Mouse (Mus musculus): Measurements from ENCODE around the gene Rrad. TPM values are rescaled to one million over a fixed set of nuclear protein-coding genes. Genes with fewer than 3 reads are reported as not detected.

The Rrad gene
- total RNA-seq, 2 experiments from 2014 or later: 3.5 to 4.4 TPM

DNA sequence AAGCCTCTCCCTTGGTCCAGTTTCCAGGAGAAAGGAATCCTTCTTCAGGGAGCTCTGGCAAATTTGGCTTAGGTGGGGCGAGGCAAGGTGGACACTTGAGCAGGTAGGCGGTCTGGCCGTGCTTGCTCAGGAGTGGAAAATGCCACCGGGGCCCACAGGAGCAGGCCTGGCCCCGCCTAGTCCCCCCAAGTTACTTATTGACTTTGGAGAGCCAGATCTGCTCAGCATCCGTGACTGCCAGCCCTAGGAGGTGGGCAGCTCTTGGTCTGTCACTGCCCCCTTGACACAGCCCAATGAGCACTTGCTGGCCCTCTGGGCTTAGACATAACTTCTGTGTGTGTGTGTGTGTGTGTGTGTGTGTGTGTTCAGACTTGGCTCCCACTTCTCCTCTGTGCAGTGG, 7.0 kb downstream of the Rrad start, which contains the start of gene Cdh16:
Gene Cdh16, minus strand, starts transcription at position 236 of the 400 bp plus-strand sequence.
- intact Hi-C loops (cut with DNase I): no loop called here
- no peak for DNase-seq (ENCODE audit: low spot score in 2 of 2)

- intact Hi-C loops (cut with DNase I): no loop called here
- DNase-seq (ENCODE audit: low spot score in 2 of 2): no peak
Measured at GRCm38 (mm10) chr8:104620765-104621164, 10.4 kb downstream of the Rrad start.

GRCm38 (mm10) chr8:104613119-104613518, 18.0 kb downstream of the Rrad start:
- intact Hi-C loops (cut with DNase I): no loop called here

DNA sequence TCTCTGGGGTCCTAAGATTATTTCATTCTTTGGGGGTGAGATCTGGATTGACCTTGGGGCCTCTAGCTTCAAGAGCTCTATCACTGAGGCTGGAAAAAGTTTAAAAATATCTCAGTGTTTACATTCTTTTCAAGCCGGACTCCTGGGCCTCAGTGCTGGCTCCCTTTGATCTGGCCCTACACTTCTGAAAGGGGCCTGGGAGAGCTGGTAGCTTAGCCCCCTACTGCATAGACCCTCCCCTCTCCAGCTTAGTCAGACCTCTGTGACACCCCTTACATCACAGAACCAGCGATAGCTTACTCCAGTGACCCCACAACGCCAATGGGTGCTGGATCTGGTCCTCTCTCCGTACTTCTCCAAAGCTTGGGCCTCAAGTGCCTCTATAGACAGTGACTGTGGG, 19.5 kb downstream of the Rrad start:
- intact Hi-C loops (cut with DNase I): no loop called here
- DNase-seq (ENCODE audit: low spot score in 2 of 2): no peak

More at GRCm38 (mm10) chr8:104613119-104613518, 18.0 kb downstream of the Rrad start:
- no peak for DNase-seq (ENCODE audit: low spot score in 2 of 2)

DNA sequence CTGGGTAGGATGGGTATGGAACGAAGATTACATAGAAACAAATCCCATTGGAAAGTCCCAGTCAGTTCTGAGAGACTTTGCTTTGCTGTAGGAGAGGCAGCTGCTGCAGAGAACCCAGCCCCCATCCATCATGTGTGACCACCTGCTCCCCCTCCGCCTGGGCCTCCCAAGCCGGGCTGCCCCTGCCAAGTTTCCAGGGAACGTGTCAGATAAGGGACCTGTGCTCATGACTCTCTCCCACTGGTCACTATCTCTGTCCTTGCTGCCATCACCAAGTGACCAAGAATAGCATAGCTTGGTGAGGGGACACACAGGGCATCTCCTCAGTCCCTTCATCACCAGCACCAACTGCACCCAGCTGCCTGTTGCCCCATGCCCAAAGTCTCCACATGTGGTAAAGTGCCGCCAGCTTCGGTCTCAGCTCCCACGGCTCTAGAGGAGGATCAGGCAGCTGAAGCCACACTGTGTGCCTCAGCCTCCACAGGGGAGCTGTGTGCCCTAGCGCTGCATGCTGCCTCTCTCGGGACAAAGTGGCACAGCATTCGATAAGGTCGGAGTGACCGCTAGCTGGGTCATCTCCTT, 20.9 kb downstream of the Rrad start:
- DNase-seq (ENCODE audit: low spot score in 2 of 2): no peak
- intact Hi-C loops (cut with DNase I): no loop called here

- intact Hi-C loops (cut with DNase I): no loop called here
- DNase-seq (ENCODE audit: low spot score in 2 of 2): no peak
Measured at GRCm38 (mm10) chr8:104609222-104609621, 21.9 kb downstream of the Rrad start.

DNA sequence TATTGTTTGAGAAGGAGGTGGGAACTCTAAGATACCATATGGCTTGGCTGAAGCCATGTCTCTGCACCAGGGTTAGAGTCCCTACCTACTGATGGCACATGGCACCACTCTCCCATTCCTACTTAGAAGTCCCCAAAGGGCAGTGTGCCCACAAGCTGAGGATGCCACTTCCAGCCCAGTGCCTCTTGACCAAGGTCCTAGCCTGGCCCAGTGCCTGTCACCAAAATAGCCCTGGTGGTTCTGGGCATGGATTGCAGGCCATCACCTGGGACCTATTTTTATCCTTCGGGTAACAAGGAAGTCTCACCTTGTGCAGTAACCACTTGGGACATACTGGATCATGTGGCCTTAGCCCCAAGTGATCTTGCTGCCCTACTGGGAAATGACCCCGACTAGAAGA, 23.2 kb downstream of the Rrad start:
- DNase-seq (ENCODE audit: low spot score in 2 of 2): no peak
- intact Hi-C loops (cut with DNase I): no loop called here

DNA sequence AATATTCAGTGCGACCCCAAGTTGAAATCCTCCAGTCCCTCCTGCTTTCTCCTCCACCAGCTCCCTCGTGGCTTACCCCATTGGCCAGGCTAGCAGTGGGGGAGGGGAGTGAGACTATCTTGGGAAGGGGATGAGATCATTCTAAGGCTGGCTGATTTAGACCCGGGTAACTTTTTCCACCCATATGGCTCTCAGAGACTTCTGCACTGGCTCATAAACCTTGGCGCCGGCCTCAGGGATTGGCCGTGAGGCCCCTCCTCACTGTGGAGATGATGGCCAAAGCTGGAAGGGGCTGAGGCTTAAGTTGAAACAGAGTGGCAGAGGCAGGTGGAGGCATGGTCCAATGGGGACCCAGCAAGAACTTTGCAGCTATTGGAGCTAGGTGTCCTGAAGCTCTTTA, 24.8 kb downstream of the Rrad start:
- intact Hi-C loops (cut with DNase I): no loop called here
- no peak for DNase-seq (ENCODE audit: low spot score in 2 of 2)

- intact Hi-C loops (cut with DNase I): loop anchor here (5.0 kb wide), 1 partner anchor 39 kb away; the partner anchor contains the start of gene Ciao2b
- no peak for DNase-seq (ENCODE audit: low spot score in 2 of 2)
Measured at GRCm38 (mm10) chr8:104603245-104603593, 27.9 kb downstream of the Rrad start.

GRCm38 (mm10) chr8:104602468-104603244, 28.5 kb downstream of the Rrad start:
- intact Hi-C loops (cut with DNase I): loop anchor here (5.0 kb wide), 1 partner anchor 40 kb away; the partner anchor contains the start of gene Ciao2b
- peak; percentile 73 to 77 for DNase-seq (ENCODE audit: low spot score in 2 of 2)

DNA sequence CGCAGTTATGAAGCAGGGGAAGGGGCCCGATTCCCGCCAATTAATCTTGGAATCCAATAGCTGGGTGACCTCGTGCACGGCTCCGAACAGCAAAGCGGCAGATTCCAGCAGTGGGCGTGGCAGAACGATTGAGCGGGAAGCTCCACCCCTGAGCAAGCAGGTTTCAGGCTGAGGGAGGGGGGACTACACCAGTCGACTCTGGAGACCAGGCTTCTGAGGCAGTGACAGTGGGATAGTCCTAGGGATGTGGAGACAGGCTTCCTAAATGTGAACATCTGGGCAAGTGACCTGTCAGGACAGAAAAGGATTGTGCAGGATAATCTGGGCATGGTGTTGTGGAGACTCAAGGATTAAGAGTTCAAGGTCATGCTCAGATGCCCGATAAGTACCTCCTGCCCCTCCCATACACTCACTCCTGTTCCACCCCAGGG, 29.2 kb downstream of the Rrad start:
- intact Hi-C loops (cut with DNase I): loop anchor here (5.0 kb wide), 1 partner anchor 40 kb away; the partner anchor contains the start of gene Ciao2b
- no peak for DNase-seq (ENCODE audit: low spot score in 2 of 2)

DNA sequence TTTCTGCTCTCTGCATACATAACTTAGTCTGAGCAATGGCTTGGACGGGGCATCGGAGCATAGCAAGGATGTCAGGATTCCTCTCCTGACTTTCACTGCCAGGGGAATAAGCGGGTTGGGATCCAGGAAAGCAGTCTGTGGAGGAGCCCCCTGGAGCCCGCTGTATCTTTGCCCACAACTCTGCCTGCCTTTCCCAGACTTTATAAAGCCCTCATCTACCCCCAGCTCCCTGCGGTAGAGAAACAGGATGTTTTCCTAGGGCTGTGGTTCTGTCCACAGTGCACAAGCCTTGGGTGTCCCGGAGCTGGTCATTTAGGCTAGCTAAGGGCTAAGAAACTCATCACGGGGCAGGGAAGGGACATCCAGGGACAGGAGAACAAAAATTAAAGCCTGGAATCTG, 29.7 kb downstream of the Rrad start:
- intact Hi-C loops (cut with DNase I): loop anchor here (5.0 kb wide), 1 partner anchor 41 kb away; the partner anchor contains the start of gene Ciao2b
- DNase-seq (ENCODE audit: low spot score in 2 of 2): no peak

DNA sequence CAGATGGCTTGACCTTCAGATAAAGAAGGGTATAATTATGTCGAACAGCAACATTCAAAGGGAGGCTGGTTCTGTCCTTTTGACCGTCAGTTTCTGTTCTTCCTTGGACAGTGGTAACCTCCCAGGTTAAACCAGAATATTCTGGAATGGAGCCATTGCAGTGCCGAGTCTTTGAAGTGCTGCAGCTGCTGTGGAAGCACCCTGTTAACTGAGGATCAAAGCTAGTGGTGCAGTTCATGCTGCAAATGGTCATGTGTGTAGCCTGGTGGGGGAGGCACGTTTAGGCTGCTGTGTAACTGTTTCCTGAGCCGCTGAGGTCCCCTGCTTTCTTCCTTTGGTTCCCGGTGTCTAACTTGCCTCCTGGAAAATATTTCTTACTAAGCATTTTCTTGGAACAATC, 32.6 kb downstream of the Rrad start:
- intact Hi-C loops (cut with DNase I): no loop called here
- no peak for DNase-seq (ENCODE audit: low spot score in 2 of 2)

DNA sequence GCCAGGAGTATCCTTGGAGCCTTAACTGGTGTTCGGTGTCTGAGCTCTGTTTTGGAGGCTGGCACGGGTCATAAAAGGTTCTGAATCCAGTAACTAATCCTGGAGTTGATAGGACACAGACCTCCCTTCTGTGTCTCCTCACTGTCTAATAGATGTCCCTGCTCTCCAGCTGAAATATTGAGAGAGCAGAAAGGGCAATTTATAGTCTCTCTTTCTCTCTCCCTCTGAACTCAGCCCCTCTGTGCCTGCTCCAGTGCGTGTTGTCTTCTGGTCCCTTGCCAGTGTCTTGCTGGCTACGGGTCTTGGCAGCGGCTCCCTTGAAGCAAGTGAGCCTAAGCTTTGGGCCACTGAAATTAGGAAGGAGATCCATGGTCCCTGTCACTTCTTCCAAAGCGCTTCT, 33.5 kb downstream of the Rrad start:
- intact Hi-C loops (cut with DNase I): no loop called here
- DNase-seq (ENCODE audit: low spot score in 2 of 2): no peak

DNA sequence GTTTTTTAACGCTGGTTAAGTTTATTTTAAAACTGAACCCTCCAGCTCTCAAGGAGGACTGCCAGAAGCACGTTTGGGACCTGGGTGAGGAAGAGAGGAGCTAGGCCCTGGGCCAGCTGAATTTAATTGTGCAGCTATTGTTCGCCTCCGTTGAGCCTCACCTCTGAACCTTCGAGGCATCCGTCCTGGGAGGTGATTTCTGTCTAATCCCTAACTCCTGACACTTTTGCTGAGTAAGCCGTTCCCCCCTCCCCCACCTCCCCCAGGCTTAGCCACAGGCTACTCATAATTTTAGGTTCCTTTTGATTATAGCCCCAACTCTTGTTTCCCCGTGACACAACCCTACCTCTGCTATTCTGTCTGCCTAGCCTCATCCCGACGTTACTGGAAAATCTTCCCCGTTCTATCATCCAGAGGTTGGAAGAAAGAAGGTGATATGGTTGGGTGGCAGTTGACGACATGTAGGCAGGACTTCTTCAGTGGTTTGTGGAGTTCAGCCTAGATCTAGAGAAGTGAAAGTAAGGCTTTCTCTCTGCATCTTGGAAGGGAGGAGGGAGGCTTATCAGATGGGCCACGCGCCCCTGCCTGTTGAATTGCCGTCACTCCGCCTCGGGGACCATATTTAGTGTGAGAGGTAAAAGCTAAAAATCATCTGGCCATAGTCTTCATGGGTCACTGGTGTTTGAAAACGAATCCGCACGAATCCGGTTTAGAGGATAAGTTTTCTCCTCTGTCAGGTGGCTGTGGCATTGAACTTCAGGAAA, 35.2 kb downstream of the Rrad start:
- no peak for DNase-seq (ENCODE audit: low spot score in 2 of 2)
- intact Hi-C loops (cut with DNase I): no loop called here

DNA sequence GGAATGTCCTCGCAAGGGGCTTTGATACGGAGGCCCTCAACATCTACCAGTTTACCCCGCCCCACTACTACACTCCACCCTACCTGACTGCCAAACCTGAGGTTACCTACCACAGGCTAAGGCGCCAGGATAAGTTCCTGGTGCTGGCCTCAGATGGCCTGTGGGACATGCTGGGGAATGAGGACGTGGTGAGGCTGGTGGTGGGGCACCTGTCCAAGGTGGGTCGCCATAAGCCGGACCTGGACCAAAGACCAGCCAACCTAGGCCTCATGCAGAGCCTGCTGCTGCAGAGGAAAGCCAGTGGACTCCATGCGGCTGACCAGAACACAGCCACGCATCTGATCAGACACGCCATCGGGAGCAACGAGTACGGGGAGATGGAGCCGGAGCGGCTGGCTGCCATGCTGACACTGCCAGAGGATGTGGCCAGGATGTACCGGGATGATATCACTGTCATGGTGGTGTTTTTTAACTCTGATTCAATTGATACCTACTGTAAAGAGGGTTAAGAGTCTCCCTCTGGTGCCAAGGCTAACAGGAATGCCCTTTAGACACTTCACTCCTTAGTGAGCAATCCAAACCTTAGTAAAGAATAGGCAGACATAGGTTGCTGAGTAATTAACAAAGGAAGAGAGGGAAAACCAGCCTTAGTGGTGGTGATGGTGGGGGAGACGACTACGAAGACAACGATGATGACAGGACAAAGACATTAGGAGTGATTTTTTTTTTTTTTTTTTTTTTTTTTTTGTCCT, 36.3 kb downstream of the Rrad start:
- intact Hi-C loops (cut with DNase I): no loop called here
- DNase-seq (ENCODE audit: low spot score in 2 of 2): no peak

GRCm38 (mm10) chr8:104593536-104594325, 37.4 kb downstream of the Rrad start:
- intact Hi-C loops (cut with DNase I): no loop called here
- no peak for DNase-seq (ENCODE audit: low spot score in 2 of 2)

- no peak for DNase-seq (ENCODE audit: low spot score in 2 of 2)
- intact Hi-C loops (cut with DNase I): no loop called here
Measured at GRCm38 (mm10) chr8:104592566-104592965, 38.6 kb downstream of the Rrad start.

DNA sequence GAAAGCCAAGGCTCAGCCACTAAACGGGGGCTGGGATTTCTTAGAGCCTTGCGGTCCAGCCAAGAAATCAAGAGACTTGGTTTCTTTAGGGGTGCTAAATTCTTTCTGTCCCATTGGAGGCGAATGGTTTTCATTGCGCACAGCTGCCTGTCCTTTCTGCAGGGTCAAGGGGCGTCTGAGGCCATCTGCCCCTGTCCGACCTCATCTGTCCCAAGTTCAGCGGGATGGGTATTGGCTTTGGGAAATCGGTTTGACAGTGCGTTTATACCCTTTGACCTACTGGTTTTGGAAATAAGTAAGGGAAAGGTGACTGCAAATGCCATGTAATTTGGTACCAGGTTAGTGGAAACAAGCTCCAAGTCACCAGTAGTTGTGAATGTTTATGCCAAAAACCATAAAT, 39.3 kb downstream of the Rrad start:
- intact Hi-C loops (cut with DNase I): no loop called here
- DNase-seq (ENCODE audit: low spot score in 2 of 2): no peak
